Mouse (Mus musculus): ENCODE measurements around the gene Pax7. TPM values are rescaled to one million over a fixed set of nuclear protein-coding genes. Genes with fewer than 3 reads are reported as not detected.
A peak's percentile ranks its signal among the peaks of the same experiment; 100 is the strongest.

Gene Pax7
- polyA plus RNA-seq, 1 experiment from 2014 or later: not detected

- no peak overlapping the region for H3K27ac ChIP-seq (ENCODE audit: low read depth)
- no peaks in the 10 kb centered on the region for H3K9me3 ChIP-seq (ENCODE audit: control insufficient read depth, low read length)
- WGBS: under 1% methylated on average over 8 of the region's 8 CpGs
- DNase-seq (ENCODE audit: low spot score) (no peak), ATAC-seq (replicated peaks; ENCODE audit: low FRiP score, low TSS enrichment, low read depth) (no peak)
- H3K9ac ChIP-seq (ENCODE audit: low read length): no peak overlapping the region
- H3K4me3 ChIP-seq (ENCODE audit: low read depth, low read length): no peak overlapping the region
- peaks cover 98% of the 10 kb centered on the region for H3K27me3 ChIP-seq (replicated peaks; ENCODE audit: control insufficient read depth, insufficient read depth, low read length)
- H3K36me3 ChIP-seq (ENCODE audit: control insufficient read depth, insufficient read depth, low read length): no peaks in the 10 kb centered on the region
- H3K4me2 ChIP-seq (ENCODE audit: low read length): no peak overlapping the region
- H3K4me1 ChIP-seq (replicated peaks; ENCODE audit: control insufficient read depth, insufficient read depth, low read length): 0 out of 2 replicates have a peak, but pooled peaks cover 4% of the 10 kb centered on the region
Observed at GRCm38 (mm10) chr4:139836196-139836595, 2.9 kb upstream of the Pax7 start.

DNA sequence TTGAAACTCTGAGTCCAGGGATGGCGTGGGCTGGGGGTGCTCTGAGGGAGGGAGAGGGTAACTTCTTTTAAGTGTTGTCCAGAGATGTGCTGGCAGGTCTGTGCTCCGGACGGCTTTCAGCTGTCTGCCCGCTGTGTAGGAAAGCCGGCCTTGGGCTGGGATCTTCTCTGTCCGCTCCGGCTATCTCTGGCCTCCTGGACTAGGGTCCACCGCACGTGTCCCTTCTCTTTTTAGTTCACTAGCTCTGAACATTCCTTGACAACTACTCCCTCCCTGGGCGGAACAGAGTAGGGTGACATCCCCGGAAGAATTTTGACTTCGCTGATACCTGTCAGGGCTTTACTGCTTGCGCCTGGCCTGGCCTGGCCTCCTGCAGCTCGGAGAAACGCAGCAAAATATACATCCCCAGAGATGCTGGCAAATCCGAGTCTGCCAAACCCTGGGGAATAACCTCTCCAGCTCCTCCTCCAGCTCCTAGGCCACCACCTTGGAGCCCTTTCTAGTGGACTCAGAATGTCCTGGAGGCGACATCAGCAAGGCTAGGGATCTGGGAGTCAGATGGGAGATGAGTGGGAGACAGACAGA, 581 bp upstream of the Pax7 start:
- DNase-seq (ENCODE audit: low spot score) (no peak), ATAC-seq (replicated peaks; ENCODE audit: low FRiP score, low TSS enrichment, low read depth) (no peak)
- no peak overlapping the region for H3K4me2 ChIP-seq (ENCODE audit: low read length)
- no peaks in the 10 kb centered on the region for H3K9me3 ChIP-seq (ENCODE audit: control insufficient read depth, low read length)
- no peak overlapping the region for H3K4me3 ChIP-seq (ENCODE audit: low read depth, low read length)
- no peak overlapping the region for H3K9ac ChIP-seq (ENCODE audit: low read length)
- no peaks in the 10 kb centered on the region for H3K36me3 ChIP-seq (ENCODE audit: control insufficient read depth, insufficient read depth, low read length)
- WGBS: 3% methylated on average over 17 of the region's 17 CpGs
- no peak overlapping the region for H3K27ac ChIP-seq (ENCODE audit: low read depth)
- H3K4me1 ChIP-seq (replicated peaks; ENCODE audit: control insufficient read depth, insufficient read depth, low read length): 0 out of 2 replicates have a peak, but pooled peaks cover 4% of the 10 kb centered on the region
- peaks cover 98% of the 10 kb centered on the region for H3K27me3 ChIP-seq (replicated peaks; ENCODE audit: control insufficient read depth, insufficient read depth, low read length)

DNA sequence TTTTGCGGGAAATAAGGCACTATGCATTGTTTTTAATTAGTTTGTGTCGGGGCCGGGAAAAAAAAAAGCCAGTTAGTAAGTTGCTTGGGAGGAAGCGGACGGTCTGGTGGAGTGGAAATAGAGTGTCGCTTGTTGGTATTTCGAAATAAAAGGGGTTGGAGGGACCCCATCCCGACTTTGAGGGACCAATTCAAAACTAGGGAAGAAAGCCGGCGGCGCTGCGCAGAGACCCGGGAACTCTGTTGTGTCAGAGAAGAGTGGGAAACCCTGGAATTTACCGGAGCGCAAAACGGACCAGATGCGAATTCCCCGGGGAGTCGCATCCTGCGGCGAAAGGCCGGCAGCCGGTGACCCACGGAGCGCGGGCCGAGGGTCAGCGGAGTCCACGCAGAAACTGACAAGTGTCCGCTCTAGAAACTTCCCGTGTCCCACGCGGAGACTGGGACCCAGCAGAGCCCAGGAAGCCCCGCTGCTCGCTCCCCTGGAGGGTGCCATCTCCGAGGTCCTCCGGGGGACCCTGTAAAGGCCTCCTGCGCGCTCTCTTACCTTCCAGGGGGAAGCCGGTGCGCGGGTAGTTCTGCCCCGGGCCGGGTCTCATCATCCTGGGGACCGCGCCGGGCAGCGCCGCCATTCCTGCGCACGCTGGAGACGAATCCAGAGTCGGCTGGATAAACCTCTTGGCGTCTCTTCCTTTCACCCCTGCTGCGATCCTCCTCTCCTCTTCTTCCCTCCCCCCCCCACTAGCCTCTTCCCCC, 870 bp downstream of the Pax7 start:
- Histone ChIP-seq H3K27me3 (replicated peaks; ENCODE audit: control insufficient read depth, insufficient read depth, low read length) (peaks cover 99% of the 10 kb centered on the region), H3K4me1 (replicated peaks; ENCODE audit: control insufficient read depth, insufficient read depth, low read length) (0 out of 2 replicates have a peak, but pooled peaks cover 4% of the 10 kb centered on the region), H3K27ac (ENCODE audit: low read depth) (no peak overlapping the region), H3K36me3 (ENCODE audit: control insufficient read depth, insufficient read depth, low read length) (no peaks in the 10 kb centered on the region), H3K4me2 (ENCODE audit: low read length) (no peak overlapping the region), H3K9me3 (ENCODE audit: control insufficient read depth, low read length) (no peaks in the 10 kb centered on the region), H3K4me3 (ENCODE audit: low read depth, low read length) (no peak overlapping the region), H3K9ac (ENCODE audit: low read length) (no peak overlapping the region)
- ATAC-seq (replicated peaks; ENCODE audit: low FRiP score, low TSS enrichment, low read depth): no peak
- under 1% methylated on average over 54 of the region's 55 CpGs for WGBS
- no peak for DNase-seq (ENCODE audit: low spot score)

- H3K4me3 ChIP-seq (ENCODE audit: low read depth, low read length): no peak overlapping the region
Observed at GRCm38 (mm10) chr4:139831501-139832230, 1.7 kb downstream of the Pax7 start.

DNA sequence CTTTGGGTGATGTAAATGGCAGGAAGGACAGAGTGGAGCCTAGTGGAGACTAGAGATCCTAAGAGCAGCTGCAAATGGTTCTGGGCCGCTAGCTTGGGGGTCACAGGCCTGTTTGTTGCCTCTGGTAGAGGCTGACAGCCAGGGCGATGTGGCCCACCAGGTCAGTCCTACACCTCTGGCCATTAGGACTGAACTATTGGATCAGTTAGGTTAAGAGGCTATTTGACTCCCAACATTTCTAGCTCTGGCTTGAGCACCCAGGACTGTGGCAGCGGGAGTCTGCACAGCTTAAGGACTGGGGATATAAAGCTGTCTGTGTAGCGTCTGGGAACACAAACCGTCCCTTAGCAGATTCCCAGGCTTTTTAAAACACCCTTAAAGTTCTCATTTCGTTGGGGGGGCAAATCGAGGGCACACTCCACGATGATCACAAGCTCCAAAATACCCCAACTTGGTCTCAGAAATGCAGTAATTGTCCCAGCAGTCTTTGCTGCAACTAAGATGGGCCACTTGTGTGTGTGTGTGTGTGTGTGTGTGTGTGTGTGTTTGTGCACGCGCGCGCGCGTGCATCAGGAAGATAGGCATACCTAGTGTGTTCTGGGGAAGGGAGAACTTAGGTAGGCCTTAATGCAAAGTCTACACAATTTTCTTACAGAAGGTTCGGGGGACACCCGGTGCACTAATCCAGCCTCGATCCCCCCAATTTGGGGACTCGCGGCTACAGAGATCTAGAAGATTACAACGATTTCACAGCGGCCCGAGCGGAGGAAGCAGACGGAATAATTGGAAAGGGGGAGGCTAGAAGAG, 2.5 kb downstream of the Pax7 start:
- no peak for ATAC-seq (replicated peaks; ENCODE audit: low FRiP score, low TSS enrichment, low read depth)
- no peak for DNase-seq (ENCODE audit: low spot score)
- H3K9me3 ChIP-seq (ENCODE audit: control insufficient read depth, low read length): no peaks in the 10 kb centered on the region
- no peak overlapping the region for H3K9ac ChIP-seq (ENCODE audit: low read length)
- no peaks in the 10 kb centered on the region for H3K36me3 ChIP-seq (ENCODE audit: control insufficient read depth, insufficient read depth, low read length)
- WGBS: under 1% methylated on average over 24 of the region's 24 CpGs
- H3K27ac ChIP-seq (ENCODE audit: low read depth): no peak overlapping the region
- H3K4me2 ChIP-seq (ENCODE audit: low read length): no peak overlapping the region
- no peak overlapping the region for H3K4me3 ChIP-seq (ENCODE audit: low read depth, low read length)
- 0 out of 2 replicates have a peak, but pooled peaks cover 4% of the 10 kb centered on the region for H3K4me1 ChIP-seq (replicated peaks; ENCODE audit: control insufficient read depth, insufficient read depth, low read length)
- H3K27me3 ChIP-seq (replicated peaks; ENCODE audit: control insufficient read depth, insufficient read depth, low read length): peaks cover 100% of the 10 kb centered on the region

More at GRCm38 (mm10) chr4:139831501-139832230, 1.7 kb downstream of the Pax7 start:
- Histone ChIP-seq H3K4me1 (replicated peaks; ENCODE audit: control insufficient read depth, insufficient read depth, low read length) (0 out of 2 replicates have a peak, but pooled peaks cover 4% of the 10 kb centered on the region), H3K36me3 (ENCODE audit: control insufficient read depth, insufficient read depth, low read length) (no peaks in the 10 kb centered on the region), H3K27ac (ENCODE audit: low read depth) (no peak overlapping the region), H3K27me3 (replicated peaks; ENCODE audit: control insufficient read depth, insufficient read depth, low read length) (peaks cover 99% of the 10 kb centered on the region), H3K9me3 (ENCODE audit: control insufficient read depth, low read length) (no peaks in the 10 kb centered on the region), H3K9ac (ENCODE audit: low read length) (no peak overlapping the region), H3K4me2 (ENCODE audit: low read length) (no peak overlapping the region)
- DNase-seq (ENCODE audit: low spot score): peak; percentile 74
- ATAC-seq (replicated peaks; ENCODE audit: low FRiP score, low TSS enrichment, low read depth): no peak
- 1% methylated on average over 57 of the region's 57 CpGs for WGBS

DNA sequence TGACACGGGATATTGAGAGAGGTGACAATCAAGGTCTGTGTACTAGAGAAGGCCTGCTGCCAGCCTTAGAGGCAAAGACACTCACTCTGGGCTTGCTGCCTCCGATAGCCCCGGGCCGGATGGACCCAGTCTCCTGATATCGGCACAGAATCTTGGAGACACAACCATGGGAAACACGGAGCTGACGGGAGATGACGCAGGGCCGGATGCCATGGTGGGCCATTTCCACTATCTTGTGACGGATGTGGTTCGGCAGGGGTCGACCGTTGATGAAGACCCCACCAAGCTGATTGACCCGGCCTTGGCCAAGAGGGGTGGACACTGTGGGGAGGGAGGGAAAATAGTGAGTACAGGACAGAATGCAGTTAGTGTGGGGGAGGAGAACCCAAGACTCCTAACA, 3.3 kb downstream of the Pax7 start:
- H3K4me3 ChIP-seq (ENCODE audit: low read depth, low read length): no peak overlapping the region
- H3K9ac ChIP-seq (ENCODE audit: low read length): no peak overlapping the region
- DNase-seq (ENCODE audit: low spot score) (no peak), ATAC-seq (replicated peaks; ENCODE audit: low FRiP score, low TSS enrichment, low read depth) (no peak)
- no peak overlapping the region for H3K27ac ChIP-seq (ENCODE audit: low read depth)
- H3K4me1 ChIP-seq (replicated peaks; ENCODE audit: control insufficient read depth, insufficient read depth, low read length): 0 out of 2 replicates have a peak, but pooled peaks cover 4% of the 10 kb centered on the region
- no peak overlapping the region for H3K4me2 ChIP-seq (ENCODE audit: low read length)
- no peaks in the 10 kb centered on the region for H3K36me3 ChIP-seq (ENCODE audit: control insufficient read depth, insufficient read depth, low read length)
- peaks cover 100% of the 10 kb centered on the region for H3K27me3 ChIP-seq (replicated peaks; ENCODE audit: control insufficient read depth, insufficient read depth, low read length)
- WGBS: 3% methylated on average over 14 of the region's 14 CpGs
- H3K9me3 ChIP-seq (ENCODE audit: control insufficient read depth, low read length): no peaks in the 10 kb centered on the region

- Histone ChIP-seq H3K4me2 (ENCODE audit: low read length) (no peak overlapping the region), H3K4me3 (ENCODE audit: low read depth, low read length) (no peak overlapping the region), H3K4me1 (replicated peaks; ENCODE audit: control insufficient read depth, insufficient read depth, low read length) (0 out of 2 replicates have a peak, but pooled peaks cover 4% of the 10 kb centered on the region), H3K27me3 (replicated peaks; ENCODE audit: control insufficient read depth, insufficient read depth, low read length) (peaks cover 100% of the 10 kb centered on the region), H3K9me3 (ENCODE audit: control insufficient read depth, low read length) (no peaks in the 10 kb centered on the region), H3K36me3 (ENCODE audit: control insufficient read depth, insufficient read depth, low read length) (no peaks in the 10 kb centered on the region), H3K9ac (ENCODE audit: low read length) (no peak overlapping the region), H3K27ac (ENCODE audit: low read depth) (no peak overlapping the region)
- WGBS: 5% methylated on average over 16 of the region's 16 CpGs
- no peak for ATAC-seq (replicated peaks; ENCODE audit: low FRiP score, low TSS enrichment, low read depth)
- DNase-seq (ENCODE audit: low spot score): no peak
Observed at GRCm38 (mm10) chr4:139828871-139829590, 4.3 kb downstream of the Pax7 start.
